Mouse (Mus musculus) kidney, postnatal 25 days (tissue): ENCODE measurements around the gene Gm17651.
A peak's percentile ranks its signal among the peaks of the same experiment; 100 is the strongest.

Experiments
- DNase-seq, 2 experiments: peaks; one replicate each; pipeline ENCODE4 v3.0.0; 2021; ENCODE audit warnings: mixed read lengths in 2 of 2

The Gm17651 gene

DNA sequence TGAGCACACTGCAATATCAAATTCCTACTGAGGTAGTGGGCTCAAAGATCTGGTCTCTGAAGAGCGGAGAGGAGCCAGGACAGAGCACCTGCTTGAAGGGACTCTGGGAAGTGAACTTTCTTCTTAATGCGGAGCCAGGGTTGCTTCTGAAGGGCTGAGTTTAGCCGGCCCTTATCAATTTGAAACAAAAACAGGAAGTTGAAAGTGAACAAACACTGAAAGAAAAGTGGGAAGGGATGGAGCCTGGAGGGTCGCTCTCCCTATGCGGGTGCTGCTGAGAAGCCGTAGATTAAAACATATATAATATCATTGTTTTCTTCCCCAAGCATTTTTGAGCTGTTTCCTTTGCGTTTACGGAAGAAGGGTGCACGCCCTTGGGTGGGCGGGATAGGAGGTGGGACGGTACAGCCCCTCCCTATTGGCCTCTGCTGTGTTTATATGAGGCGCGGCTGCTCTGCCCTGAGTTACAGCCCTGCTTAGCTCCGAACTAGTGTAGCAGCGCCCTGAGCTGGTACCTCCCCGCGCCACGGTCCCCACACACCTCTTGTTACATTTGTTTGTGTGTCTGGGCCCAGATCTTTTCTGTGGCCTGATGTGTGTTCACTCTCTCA lies 46.0 kb downstream of the Gm17651 start, which contains the start of gene Fmo5:
Gene Fmo5 (plus strand): TSS at position 414 of the 611 bp plus-strand sequence.
- DNase-seq, result peak; percentile 79 to 87

DNA sequence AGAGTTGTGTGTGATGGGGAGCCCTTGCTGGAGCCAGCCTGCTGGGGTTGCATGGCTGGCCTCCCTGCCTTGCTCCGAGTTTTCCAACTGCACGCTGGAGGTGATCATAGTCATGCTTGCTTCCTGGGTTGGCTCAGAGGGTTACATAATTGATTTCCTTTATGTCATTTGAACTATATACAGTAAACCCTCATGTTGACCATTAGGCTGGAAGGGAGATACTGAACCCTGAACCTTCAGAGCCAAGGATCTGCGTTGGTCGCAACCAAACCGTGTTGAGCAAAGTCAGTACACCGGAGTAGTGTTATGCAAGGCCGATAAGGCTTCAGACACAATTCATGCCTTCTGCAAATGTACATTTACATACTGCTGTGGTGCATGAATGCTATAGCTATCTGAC lies 46.6 kb downstream of the Gm17651 start:
- DNase-seq, result no peak

DNA sequence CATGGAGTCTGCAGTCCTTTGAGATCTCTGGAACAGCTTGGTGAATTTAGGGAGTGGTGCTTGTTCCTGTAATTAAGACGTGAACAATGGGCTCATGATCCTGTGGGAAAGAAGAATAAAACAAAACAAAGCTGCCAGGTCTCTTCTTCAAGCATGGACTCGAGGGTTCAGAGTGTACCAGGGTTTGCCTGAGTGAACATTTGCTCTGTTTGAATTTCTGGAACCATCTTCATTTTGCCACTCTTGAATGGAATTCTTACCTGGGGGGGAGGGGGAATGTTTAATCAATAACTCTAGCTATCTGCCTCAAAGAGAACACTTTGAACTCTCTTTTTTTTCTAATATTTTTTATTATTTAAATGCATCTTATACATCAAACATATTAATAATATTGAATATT lies 49.9 kb downstream of the Gm17651 start:
- no peak for DNase-seq
